Mouse (Mus musculus): Measurements from ENCODE around the gene Myh14.

Myh14 gene

GRCm38 (mm10) chr7:44633407-44633806, 37.2 kb downstream of the Myh14 start:
- DNase-seq (ENCODE audit: low read depth, low spot score): peak; percentile 69

- peak; percentile 95 for DNase-seq (ENCODE audit: low read depth, low spot score)
These were observed 38.0 kb downstream of the Myh14 start for GRCm38 (mm10) chr7:44632676-44633075.

GRCm38 (mm10) chr7:44630437-44630836, 40.2 kb downstream of the Myh14 start:
- DNase-seq (ENCODE audit: low read depth, low spot score): peak; percentile 58

- DNase-seq (ENCODE audit: low read depth, low spot score): no peak
These were observed 42.1 kb downstream of the Myh14 start for GRCm38 (mm10) chr7:44628402-44629034.

GRCm38 (mm10) chr7:44626966-44627365, 43.7 kb downstream of the Myh14 start:
- no peak for DNase-seq (ENCODE audit: low read depth, low spot score)

- DNase-seq (ENCODE audit: low read depth, low spot score): peak; percentile 50
These were observed 44.6 kb downstream of the Myh14 start for GRCm38 (mm10) chr7:44626068-44626385.

- DNase-seq (ENCODE audit: low read depth, low spot score): no peak
These were observed 45.2 kb downstream of the Myh14 start for GRCm38 (mm10) chr7:44625241-44626067.

- DNase-seq (ENCODE audit: low read depth, low spot score): peak; percentile 43
These were observed 45.8 kb downstream of the Myh14 start for GRCm38 (mm10) chr7:44624828-44625227.

GRCm38 (mm10) chr7:44624543-44624826, 46.2 kb downstream of the Myh14 start:
- DNase-seq (ENCODE audit: low read depth, low spot score): no peak

GRCm38 (mm10) chr7:44623714-44624542, 46.7 kb downstream of the Myh14 start:
- DNase-seq (ENCODE audit: low read depth, low spot score): peak; percentile 62

- peak; percentile 69 for DNase-seq (ENCODE audit: low read depth, low spot score)
These were observed 53.6 kb downstream of the Myh14 start for GRCm38 (mm10) chr7:44617059-44617458.

GRCm38 (mm10) chr7:44615987-44616386, 54.7 kb downstream of the Myh14 start:
- DNase-seq (ENCODE audit: low read depth, low spot score): no peak

GRCm38 (mm10) chr7:44615309-44615708, 55.3 kb downstream of the Myh14 start:
- DNase-seq (ENCODE audit: low read depth, low spot score): no peak

- DNase-seq (ENCODE audit: low read depth, low spot score): peak; percentile 94
These were observed 56.5 kb downstream of the Myh14 start for GRCm38 (mm10) chr7:44614041-44614688.

GRCm38 (mm10) chr7:44612192-44612591, 58.5 kb downstream of the Myh14 start:
- DNase-seq (ENCODE audit: low read depth, low spot score): no peak

- peak; percentile 91 for DNase-seq (ENCODE audit: low read depth, low spot score)
These were observed 64.3 kb downstream of the Myh14 start for GRCm38 (mm10) chr7:44606171-44606901.

- peak; percentile 45 for DNase-seq (ENCODE audit: low read depth, low spot score)
These were observed 65.2 kb downstream of the Myh14 start for GRCm38 (mm10) chr7:44605436-44605835.

- DNase-seq (ENCODE audit: low read depth, low spot score): peak; percentile 88
These were observed 66.0 kb downstream of the Myh14 start for GRCm38 (mm10) chr7:44604619-44605018.

- DNase-seq (ENCODE audit: low read depth, low spot score): peak; percentile 95
These were observed 66.5 kb downstream of the Myh14 start for GRCm38 (mm10) chr7:44604139-44604606.

GRCm38 (mm10) chr7:44603186-44603855, 67.3 kb downstream of the Myh14 start:
- DNase-seq (ENCODE audit: low read depth, low spot score): peak; percentile 67

- DNase-seq (ENCODE audit: low read depth, low spot score): no peak
These were observed 68.2 kb downstream of the Myh14 start for GRCm38 (mm10) chr7:44602443-44602842.
